Mouse (Mus musculus) limb, embryonic 14.5 days (tissue): ENCODE data around the gene Rbak. TPM values are rescaled to one million over a fixed set of nuclear protein-coding genes. Genes with fewer than 3 reads are reported as not detected.

ENCODE experiments used
- ATAC-seq: fragments of 200-750 bp; cut with Nextera tagmentation; 2 replicates; pipeline ENCODE4 v1.8.0; 2017; ENCODE audit warnings: low read depth, moderate number of reproducible peaks, moderate TSS enrichment; ENCODE audit not compliant: low FRiP score
- DNase-seq: peaks from one replicate; pipeline ENCODE4 v3.0.0-alpha.2; 2015; ENCODE audit warnings: low spot score
- H3K27ac ChIP-seq: fragments of 300-500 bp; sonication (generic); replicated peaks from 2 replicates; pipeline ENCODE4 v1.5.1; 2014; ENCODE audit warnings: low read depth, mild to moderate bottlenecking, low read length, moderate library complexity, mixed read lengths
- H3K27me3 ChIP-seq: fragments of 300-500 bp; sonication (generic); 2 replicates; pipeline ENCODE4 v1.6.1; 2014; ENCODE audit warnings: low read length, mixed read lengths; ENCODE audit not compliant: control insufficient read depth, insufficient read depth
- H3K36me3 ChIP-seq: fragments of 300-500 bp; sonication (generic); 2 replicates; pipeline ENCODE4 v1.6.1; 2014; ENCODE audit warnings: mild to moderate bottlenecking, low read length, moderate library complexity, mixed read lengths; ENCODE audit not compliant: control insufficient read depth, insufficient read depth
- H3K4me1 ChIP-seq: fragments of 300-500 bp; sonication (generic); 2 replicates; pipeline ENCODE4 v1.6.1; 2014; ENCODE audit warnings: antibody characterized with exemption, low read length, mixed read lengths; ENCODE audit not compliant: control insufficient read depth, insufficient read depth
- H3K4me2 ChIP-seq: fragments of 300-500 bp; sonication (generic); replicated peaks from 2 replicates; pipeline ENCODE4 v1.6.1; 2014; ENCODE audit warnings: low read depth, mild to moderate bottlenecking, low read length, moderate library complexity; ENCODE audit not compliant: severe bottlenecking
- H3K4me3 ChIP-seq: fragments of 300-500 bp; sonication (generic); replicated peaks from 2 replicates; pipeline ENCODE4 v1.5.1; 2014; ENCODE audit warnings: low read length
- H3K9ac ChIP-seq: fragments of 300-500 bp; sonication (generic); 2 replicates; pipeline ENCODE4 v1.6.1; 2014; ENCODE audit warnings: mild to moderate bottlenecking, low read depth, low read length, moderate library complexity; ENCODE audit not compliant: severe bottlenecking
- H3K9me3 ChIP-seq: fragments of 300-500 bp; sonication (generic); 2 replicates; pipeline ENCODE4 v1.6.1; 2016; ENCODE audit warnings: low read length; ENCODE audit not compliant: control insufficient read depth
- POLR2A ChIP-seq: fragments of 200-500 bp; IDR thresholded peaks from 2 replicates; pipeline ENCODE4 v1.8.0; 2012; ENCODE audit warnings: inconsistent platforms, mild to moderate bottlenecking, moderate library complexity, borderline replicate concordance; ENCODE audit not compliant: insufficient read depth, insufficient read length; ENCODE audit errors: extremely low read depth
- WGBS: fragments of 180-500 bp; shearing (Covaris S2); extraction: QIAGEN DNeasy Blood & Tissue Kit; methylation state at CpG from one replicate; pipeline ENCODE4 v1.1.7; 2014; 5-methylcytosine and 5-hydroxymethylcytosine counted together
- polyA plus RNA-seq, 2 experiments: library from polyadenylated mRNA; depleted of rRNA in 1 of 2; stranded (reverse) in 1 of 2; unstranded in 1 of 2; fragments of >200 nt; fragmentation: Nextera tagmentation in 1 of 2; extraction: Ambion mirVana in 1 of 2; gene quantifications; 2 replicates each; pipeline versions ENCODE4 v1.2.1 to v1.2.3; 2012 to 2014

The Rbak gene
- polyA plus RNA-seq, 2 experiments, result 8.8 to 21.0 TPM

DNA sequence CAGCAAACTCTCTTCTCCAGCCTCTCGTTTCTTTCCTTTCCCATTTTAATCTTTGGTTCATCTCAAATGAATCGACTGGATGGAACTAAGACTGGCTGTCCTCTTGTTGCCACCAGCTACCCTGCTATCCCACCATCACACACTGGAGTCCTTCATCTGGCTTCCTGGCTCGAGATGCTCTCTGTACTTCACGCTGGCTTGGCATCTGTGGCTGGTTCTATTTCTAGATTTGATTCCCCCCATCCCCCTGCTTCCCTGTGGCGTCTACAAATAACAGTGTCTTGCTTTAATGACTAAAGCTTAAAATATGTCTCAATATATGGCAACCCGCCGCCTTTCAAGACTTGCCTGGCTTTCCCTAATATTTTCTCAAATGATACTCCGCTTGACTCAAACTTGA, 52.7 kb downstream of the Rbak start:
- no peaks in the 10 kb centered on the region for H3K4me1 ChIP-seq
- H3K36me3 ChIP-seq, result no peaks in the 10 kb centered on the region
- H3K4me3 ChIP-seq, result no peak overlapping the region
- H3K27ac ChIP-seq, result no peak overlapping the region
- 0 out of 2 replicates have a peak, but pooled peaks cover 4% of the 10 kb centered on the region for H3K9me3 ChIP-seq
- no peak overlapping the region for H3K9ac ChIP-seq
- no peaks in the 10 kb centered on the region for H3K27me3 ChIP-seq
- DNase-seq, result no peak
- ATAC-seq, result no peak
- WGBS, result 75% methylated on average over 8 of the region's 8 CpGs
- TF ChIP-seq POLR2A, result no peak
- no peak overlapping the region for H3K4me2 ChIP-seq

GRCm38 (mm10) chr5:143126908-143127307, 53.7 kb downstream of the Rbak start:
- no peak overlapping the region for H3K4me3 ChIP-seq
- no peak overlapping the region for H3K4me2 ChIP-seq
- DNase-seq (no peak), ATAC-seq (no peak)
- 0 out of 2 replicates have a peak, but pooled peaks cover 4% of the 10 kb centered on the region for H3K9me3 ChIP-seq
- no peaks in the 10 kb centered on the region for H3K27me3 ChIP-seq
- H3K4me1 ChIP-seq, result no peaks in the 10 kb centered on the region
- H3K36me3 ChIP-seq, result no peaks in the 10 kb centered on the region
- TF ChIP-seq POLR2A, result no peak
- H3K9ac ChIP-seq, result no peak overlapping the region
- H3K27ac ChIP-seq, result no peak overlapping the region
- WGBS, result 73% methylated on average over 4 of the region's 4 CpGs

DNA sequence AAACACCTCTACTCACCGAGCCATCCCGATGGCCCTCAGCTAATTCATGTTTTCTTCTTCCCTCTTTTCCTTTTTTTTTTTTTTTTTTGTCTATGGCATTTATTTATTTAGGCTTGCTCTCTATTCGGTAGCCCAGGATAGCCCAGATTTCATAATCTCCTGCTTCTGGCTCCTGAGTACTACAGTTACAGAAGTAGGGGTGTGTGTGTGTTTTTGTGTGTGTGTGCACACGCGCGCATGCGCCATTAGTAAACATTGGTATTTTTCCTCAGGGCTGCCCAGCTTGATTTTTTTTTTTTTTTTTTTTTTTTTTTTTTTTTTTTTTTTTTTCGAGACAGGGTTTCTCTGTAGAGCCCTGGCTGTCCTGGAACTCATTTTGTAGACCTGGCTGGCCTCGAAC, 54.5 kb downstream of the Rbak start:
- Histone ChIP-seq H3K4me2 (no peak overlapping the region), H3K27ac (no peak overlapping the region), H3K27me3 (no peaks in the 10 kb centered on the region), H3K36me3 (no peaks in the 10 kb centered on the region), H3K4me1 (no peaks in the 10 kb centered on the region), H3K9me3 (0 out of 2 replicates have a peak, but pooled peaks cover 4% of the 10 kb centered on the region), H3K4me3 (no peak overlapping the region), H3K9ac (no peak overlapping the region)
- no peak for TF ChIP-seq POLR2A
- WGBS, result 86% methylated on average over 9 of the region's 9 CpGs
- ATAC-seq, result no peak
- no peak for DNase-seq

DNA sequence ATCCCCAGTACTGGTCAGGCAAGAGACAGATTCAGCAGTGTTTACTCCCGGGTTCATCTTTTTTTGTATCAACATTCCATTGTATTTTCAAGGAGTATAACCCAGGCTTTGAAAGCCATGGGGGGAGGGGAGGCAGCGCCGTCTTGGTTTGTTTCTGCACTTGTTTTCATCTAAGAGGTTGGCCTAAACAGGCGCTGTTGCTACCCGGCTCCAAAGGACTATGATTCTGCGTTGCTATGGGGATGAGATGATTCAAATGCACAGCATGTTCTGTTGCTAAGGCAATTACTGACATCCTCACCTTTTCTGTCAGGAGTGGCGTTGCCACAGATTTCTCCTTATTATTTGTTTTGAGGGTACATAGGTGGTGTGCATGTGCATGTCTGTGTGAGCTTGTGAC, 55.0 kb downstream of the Rbak start:
- no peak overlapping the region for H3K4me2 ChIP-seq
- H3K36me3 ChIP-seq, result no peaks in the 10 kb centered on the region
- DNase-seq (no peak), ATAC-seq (no peak)
- H3K27me3 ChIP-seq, result no peaks in the 10 kb centered on the region
- H3K27ac ChIP-seq, result no peak overlapping the region
- H3K4me1 ChIP-seq, result no peaks in the 10 kb centered on the region
- H3K9me3 ChIP-seq, result 0 out of 2 replicates have a peak, but pooled peaks cover 4% of the 10 kb centered on the region
- no peak overlapping the region for H3K4me3 ChIP-seq
- 70% methylated on average over 7 of the region's 7 CpGs for WGBS
- no peak overlapping the region for H3K9ac ChIP-seq
- no peak for TF ChIP-seq POLR2A

GRCm38 (mm10) chr5:143124805-143125378, 55.7 kb downstream of the Rbak start:
- H3K4me1 ChIP-seq, result no peaks in the 10 kb centered on the region
- no peaks in the 10 kb centered on the region for H3K36me3 ChIP-seq
- 0 out of 2 replicates have a peak, but pooled peaks cover 4% of the 10 kb centered on the region for H3K9me3 ChIP-seq
- 83% methylated on average over 4 of the region's 4 CpGs for WGBS
- no peak overlapping the region for H3K9ac ChIP-seq
- no peak overlapping the region for H3K4me3 ChIP-seq
- ATAC-seq (no peak), DNase-seq (no peak)
- H3K4me2 ChIP-seq, result no peak overlapping the region
- H3K27me3 ChIP-seq, result no peaks in the 10 kb centered on the region
- TF ChIP-seq POLR2A, result no peak
- H3K27ac ChIP-seq, result no peak overlapping the region
